Mouse (Mus musculus): ENCODE measurements at regions not wholly inside any gene's neighbourhood (a gene's known extent, or its start where the extent isn't known, plus 50 kb on each side); places are given as distances from the start of the nearest gene placed in this dataset.

GRCm38 (mm10) chr15:68759948-68760347 is 2259.2 kb upstream of the Lrrc6 start:
- TF ChIP-seq POLR2A (IDR thresholded peaks at IDR 0.05; ENCODE audit: low read depth, low read length), result no peak
- TF ChIP-seq CTCF (conservative IDR thresholded peaks at IDR 0.05; ENCODE audit: insufficient read depth, insufficient read length, low read depth, low read length), result no peak
- no peaks in the 10 kb centered on the region for H3K4me1 ChIP-seq (ENCODE audit: control insufficient read depth, insufficient read depth, low read length)
- no peaks in the 10 kb centered on the region for H3K36me3 ChIP-seq (ENCODE audit: control insufficient read depth, insufficient read depth, low read length)
- 72% methylated on average over 1 of the region's 1 CpGs for WGBS
- H3K27me3 ChIP-seq (replicated peaks; ENCODE audit: control insufficient read depth, insufficient read depth, low read length), result no peaks in the 10 kb centered on the region; the same call in 1 of the 2 replicates
- no peak overlapping the region for H3K27ac ChIP-seq (ENCODE audit: insufficient read depth, low read depth, low read length)
- H3K4me3 ChIP-seq (ENCODE audit: insufficient read depth, low read depth, low read length), result no peak overlapping the region
- DNase-seq, result no peak

GRCm38 (mm10) chr15:68755255-68755654 is 2254.5 kb upstream of the Lrrc6 start:
- no peak for DNase-seq
- TF ChIP-seq CTCF (conservative IDR thresholded peaks at IDR 0.05; ENCODE audit: insufficient read depth, insufficient read length, low read depth, low read length) (no peak), POLR2A (IDR thresholded peaks at IDR 0.05; ENCODE audit: low read depth, low read length) (no peak)
- Histone ChIP-seq H3K4me3 (ENCODE audit: insufficient read depth, low read depth, low read length) (no peak overlapping the region), H3K36me3 (ENCODE audit: control insufficient read depth, insufficient read depth, low read length) (no peaks in the 10 kb centered on the region), H3K27ac (ENCODE audit: insufficient read depth, low read depth, low read length) (no peak overlapping the region), H3K27me3 (replicated peaks; ENCODE audit: control insufficient read depth, insufficient read depth, low read length) (no peaks in the 10 kb centered on the region; the same call in 1 of the 2 replicates), H3K4me1 (ENCODE audit: control insufficient read depth, insufficient read depth, low read length) (no peaks in the 10 kb centered on the region)
- WGBS, result 80% methylated on average over 1 of the region's 1 CpGs

GRCm38 (mm10) chr15:68754834-68755233 is 2254.1 kb upstream of the Lrrc6 start:
- no peak overlapping the region for H3K27ac ChIP-seq (ENCODE audit: insufficient read depth, low read depth, low read length)
- H3K4me1 ChIP-seq (ENCODE audit: control insufficient read depth, insufficient read depth, low read length), result no peaks in the 10 kb centered on the region
- DNase-seq, result no peak
- no peak overlapping the region for H3K4me3 ChIP-seq (ENCODE audit: insufficient read depth, low read depth, low read length)
- WGBS, result 82% methylated on average over 4 of the region's 4 CpGs
- no peaks in the 10 kb centered on the region; the same call in 1 of the 2 replicates for H3K27me3 ChIP-seq (replicated peaks; ENCODE audit: control insufficient read depth, insufficient read depth, low read length)
- H3K36me3 ChIP-seq (ENCODE audit: control insufficient read depth, insufficient read depth, low read length), result no peaks in the 10 kb centered on the region
- no peak for TF ChIP-seq POLR2A (IDR thresholded peaks at IDR 0.05; ENCODE audit: low read depth, low read length)
- no peak for TF ChIP-seq CTCF (conservative IDR thresholded peaks at IDR 0.05; ENCODE audit: insufficient read depth, insufficient read length, low read depth, low read length)

- H3K27me3 ChIP-seq (replicated peaks; ENCODE audit: control insufficient read depth, insufficient read depth, low read length), result no peaks in the 10 kb centered on the region
- H3K4me1 ChIP-seq (ENCODE audit: control insufficient read depth, insufficient read depth, low read length), result no peaks in the 10 kb centered on the region
- 80% methylated on average over 7 of the region's 7 CpGs for WGBS
- DNase-seq, result no peak
- no peak overlapping the region for H3K4me3 ChIP-seq (ENCODE audit: insufficient read depth, low read depth, low read length)
- no peak overlapping the region for H3K27ac ChIP-seq (ENCODE audit: insufficient read depth, low read depth, low read length)
- H3K36me3 ChIP-seq (ENCODE audit: control insufficient read depth, insufficient read depth, low read length), result no peaks in the 10 kb centered on the region
- TF ChIP-seq POLR2A (IDR thresholded peaks at IDR 0.05; ENCODE audit: low read depth, low read length) (no peak), CTCF (conservative IDR thresholded peaks at IDR 0.05; ENCODE audit: insufficient read depth, insufficient read length, low read depth, low read length) (no peak)
Measured at GRCm38 (mm10) chr15:68739344-68739743, 2238.6 kb upstream of the Lrrc6 start.

- Histone ChIP-seq H3K4me3 (ENCODE audit: insufficient read depth, low read depth, low read length) (no peak overlapping the region), H3K4me1 (ENCODE audit: control insufficient read depth, insufficient read depth, low read length) (no peaks in the 10 kb centered on the region), H3K27ac (ENCODE audit: insufficient read depth, low read depth, low read length) (no peak overlapping the region), H3K27me3 (replicated peaks; ENCODE audit: control insufficient read depth, insufficient read depth, low read length) (no peaks in the 10 kb centered on the region), H3K36me3 (ENCODE audit: control insufficient read depth, insufficient read depth, low read length) (no peaks in the 10 kb centered on the region)
- WGBS, result 60% methylated on average over 5 of the region's 5 CpGs
- no peak for TF ChIP-seq POLR2A (IDR thresholded peaks at IDR 0.05; ENCODE audit: low read depth, low read length)
- no peak for TF ChIP-seq CTCF (conservative IDR thresholded peaks at IDR 0.05; ENCODE audit: insufficient read depth, insufficient read length, low read depth, low read length)
- DNase-seq, result no peak
Measured at GRCm38 (mm10) chr15:68721250-68721649, 2220.5 kb upstream of the Lrrc6 start.

- DNase-seq, result no peak
- H3K36me3 ChIP-seq (ENCODE audit: control insufficient read depth, insufficient read depth, low read length), result no peaks in the 10 kb centered on the region
- 39% methylated on average over 12 of the region's 12 CpGs for WGBS
- H3K4me1 ChIP-seq (ENCODE audit: control insufficient read depth, insufficient read depth, low read length), result no peaks in the 10 kb centered on the region
- TF ChIP-seq POLR2A (IDR thresholded peaks at IDR 0.05; ENCODE audit: low read depth, low read length) (no peak), CTCF (conservative IDR thresholded peaks at IDR 0.05; ENCODE audit: insufficient read depth, insufficient read length, low read depth, low read length) (no peak)
- no peak overlapping the region for H3K4me3 ChIP-seq (ENCODE audit: insufficient read depth, low read depth, low read length)
- H3K27me3 ChIP-seq (replicated peaks; ENCODE audit: control insufficient read depth, insufficient read depth, low read length), result no peaks in the 10 kb centered on the region
- no peak overlapping the region for H3K27ac ChIP-seq (ENCODE audit: insufficient read depth, low read depth, low read length)
Measured at GRCm38 (mm10) chr15:68719486-68719885, 2218.8 kb upstream of the Lrrc6 start.

GRCm38 (mm10) chr15:68714337-68714736 is 2213.6 kb upstream of the Lrrc6 start:
- TF ChIP-seq CTCF (conservative IDR thresholded peaks at IDR 0.05; ENCODE audit: insufficient read depth, insufficient read length, low read depth, low read length) (no peak), POLR2A (IDR thresholded peaks at IDR 0.05; ENCODE audit: low read depth, low read length) (no peak)
- no peaks in the 10 kb centered on the region for H3K27me3 ChIP-seq (replicated peaks; ENCODE audit: control insufficient read depth, insufficient read depth, low read length)
- H3K27ac ChIP-seq (ENCODE audit: insufficient read depth, low read depth, low read length), result no peak overlapping the region
- H3K4me3 ChIP-seq (ENCODE audit: insufficient read depth, low read depth, low read length), result no peak overlapping the region
- no peak for DNase-seq
- no peaks in the 10 kb centered on the region for H3K4me1 ChIP-seq (ENCODE audit: control insufficient read depth, insufficient read depth, low read length)
- H3K36me3 ChIP-seq (ENCODE audit: control insufficient read depth, insufficient read depth, low read length), result no peaks in the 10 kb centered on the region
- WGBS, result 74% methylated on average over 4 of the region's 4 CpGs
